ENCODE assay signal across 10 mouse cellular contexts in the genomic region with DNA sequence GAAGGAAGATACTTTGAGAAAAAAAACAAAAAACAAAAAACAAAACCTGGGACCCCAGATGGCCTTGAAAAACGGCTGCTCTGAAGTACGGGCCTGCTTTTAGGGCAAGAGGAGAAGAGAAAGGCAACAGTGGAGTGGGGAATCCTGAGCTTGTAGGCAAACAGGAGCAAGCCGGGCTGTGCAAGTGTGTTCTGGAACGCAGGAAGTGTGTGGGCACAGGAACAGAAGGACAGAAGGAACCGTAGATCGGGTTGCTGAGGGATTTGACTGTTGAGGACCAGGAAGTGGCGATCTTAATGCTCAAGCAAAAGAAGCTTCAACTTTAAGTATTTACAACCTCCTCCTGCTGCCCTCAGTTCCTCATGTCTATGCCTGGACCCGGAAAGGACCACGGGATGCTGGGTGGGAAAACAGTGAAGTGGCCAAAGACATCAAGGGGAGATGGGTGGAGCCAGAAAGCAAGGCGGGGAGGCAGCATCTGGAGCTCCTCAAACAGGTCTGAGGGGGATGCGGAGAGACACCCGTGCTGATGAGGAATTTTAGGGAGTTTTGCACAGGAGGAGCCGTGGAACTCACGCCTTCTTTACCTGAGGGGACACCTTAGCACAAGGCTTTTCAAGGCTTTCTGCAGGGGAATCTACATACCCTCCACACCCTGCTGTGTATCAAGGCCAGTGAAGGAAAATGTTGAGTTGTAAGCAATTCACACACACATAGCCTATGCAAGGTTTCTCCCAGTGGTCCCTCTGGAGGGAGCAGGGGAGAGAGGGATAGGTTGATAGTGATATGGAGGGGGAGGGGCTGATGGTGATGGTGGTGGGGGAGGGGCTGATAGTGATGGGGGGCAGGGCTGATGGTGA. TPM values are rescaled to one million over a fixed set of nuclear protein-coding genes. Genes with fewer than 3 reads are reported as not detected.
A peak's percentile ranks its signal among the peaks of the same experiment; 100 is the strongest.
DNase-seq lines count a peak whose midpoint lies in the region; ATAC-seq lines count a peak whose summit lies in the region.
"Had no signal": no experiment of that assay in that cellular context is flagged by ENCODE, and none has a peak within 500 bp of the region (broad histone marks: within the 10 kb centered on the region; RNA-seq: fewer than 3 reads in every experiment).

No protein-coding gene starts in this region.

- no peak overlapping the region for H3K27ac ChIP-seq in heart, embryonic 11.5 days (ENCODE audit: low read depth, low read length)
- no peak overlapping the region for H3K27ac ChIP-seq in hindbrain, embryonic 11.5 days (ENCODE audit: low read depth, low read length)
- H3K27ac ChIP-seq: midbrain, embryonic 12.5 days had no signal

- no peaks in the 10 kb centered on the region for H3K9me3 ChIP-seq in heart, embryonic 11.5 days (replicated peaks; ENCODE audit: control insufficient read depth, low read length)
- H3K9me3 ChIP-seq in hindbrain, embryonic 11.5 days (ENCODE audit: control insufficient read depth, low read length): no peaks in the 10 kb centered on the region
- H3K9me3 ChIP-seq: midbrain, embryonic 12.5 days had no signal

- H3K36me3 ChIP-seq in heart, embryonic 11.5 days (ENCODE audit: control insufficient read depth, insufficient read depth, low read length): no peaks in the 10 kb centered on the region
- H3K36me3 ChIP-seq in hindbrain, embryonic 11.5 days (ENCODE audit: control insufficient read depth, insufficient read depth, low read length): no peaks in the 10 kb centered on the region
- H3K36me3 ChIP-seq: midbrain, embryonic 12.5 days had no signal

- H3K4me1 ChIP-seq in heart, embryonic 11.5 days (ENCODE audit: control insufficient read depth, insufficient read depth, low read length): peaks cover 22% of the 10 kb centered on the region
- no peaks in the 10 kb centered on the region for H3K4me1 ChIP-seq in hindbrain, embryonic 11.5 days (replicated peaks; ENCODE audit: control insufficient read depth, insufficient read depth, low read length)
- H3K4me1 ChIP-seq: midbrain, embryonic 12.5 days had no signal

- WGBS in heart, embryonic 11.5 days (ENCODE audit: insufficient replicate concordance): 24% methylated on average over 14 of the region's 14 CpGs
- 46% methylated on average over 14 of the region's 14 CpGs for WGBS in hindbrain, embryonic 11.5 days

- ATAC-seq in heart, embryonic 11.5 days (replicated peaks; ENCODE audit: insufficient number of reproducible peaks, low FRiP score, low TSS enrichment): no peak; the same call in 1 of the 2 replicates
- ATAC-seq in hindbrain, embryonic 11.5 days (ENCODE audit: low FRiP score): no peak

- H3K9ac ChIP-seq in heart, embryonic 11.5 days (ENCODE audit: low read depth, low read length): 0 out of 2 replicates have a peak overlapping the region, but pooled peaks have one; percentile 34
- H3K9ac ChIP-seq in hindbrain, embryonic 11.5 days (ENCODE audit: low read depth, low read length): no peak overlapping the region
- H3K9ac ChIP-seq: midbrain, embryonic 12.5 days had no signal

- peak; percentile 27 for DNase-seq in ovary, postnatal 36 days (ENCODE audit: low spot score)
- no peak for DNase-seq in ovary, postnatal 10 days (ENCODE audit: low spot score)
- DNase-seq in kidney, postnatal 4 days: peak; percentile 46 to 67
- peak; percentile 47 for DNase-seq in testis, postnatal 10 days (ENCODE audit: low spot score)
- DNase-seq in hindbrain, embryonic 11.5 days (ENCODE audit: low spot score): no peak
- DNase-seq in adrenal gland, postnatal 4 days (ENCODE audit: low spot score in 2 of 2): no peak
- DNase-seq: cerebellum, adult 11 months; thymus, postnatal 25 days had no signal

- no peaks in the 10 kb centered on the region for H3K27me3 ChIP-seq in heart, embryonic 11.5 days (ENCODE audit: control insufficient read depth, insufficient read depth, low read length)
- no peaks in the 10 kb centered on the region for H3K27me3 ChIP-seq in hindbrain, embryonic 11.5 days (ENCODE audit: control insufficient read depth, insufficient read depth, low read length)

- H3K4me2 ChIP-seq in heart, embryonic 11.5 days: peak overlapping the region; percentile 19; the same call in 1 of the 2 replicates
- H3K4me2 ChIP-seq in hindbrain, embryonic 11.5 days (replicated peaks; ENCODE audit: low read depth, low read length): no peak overlapping the region
- H3K4me2 ChIP-seq: midbrain, embryonic 12.5 days had no signal

- H3K4me3 ChIP-seq in heart, embryonic 11.5 days (ENCODE audit: low read depth, low read length): no peak overlapping the region
- no peak overlapping the region for H3K4me3 ChIP-seq in hindbrain, embryonic 11.5 days (ENCODE audit: low read depth, low read length)
- H3K4me3 ChIP-seq: midbrain, embryonic 12.5 days had no signal

RNA-seq across cellular contexts. Expression of a gene that starts 11.2 kb away (rescaled TPM):
- polyA plus RNA-seq in heart, embryonic 11.5 days (2014; fragmentation: Nextera tagmentation; extraction: Ambion mirVana): 19.9 and 31.3 TPM in 2 replicates
- polyA plus RNA-seq in hindbrain, embryonic 11.5 days (2014; fragmentation: Nextera tagmentation; extraction: Ambion mirVana): 3.5 and 4.0 TPM in 2 replicates
- total RNA-seq in adrenal gland, postnatal 4 days (2021): 1 to 10 TPM; 6.5 to 6.9 TPM

RNA-seq across cellular contexts. Expression of a gene that starts 40.9 kb away (rescaled TPM):
- 2.2 TPM in 2 replicates for polyA plus RNA-seq in heart, embryonic 11.5 days (2014; fragmentation: Nextera tagmentation; extraction: Ambion mirVana)
- polyA plus RNA-seq in hindbrain, embryonic 11.5 days (2014; fragmentation: Nextera tagmentation; extraction: Ambion mirVana): 0.88 and 1.5 TPM in 2 replicates
- under 1 TPM; 0.14 to 0.17 TPM for total RNA-seq in adrenal gland, postnatal 4 days (2021)

RNA-seq across cellular contexts. Expression of a gene that starts 41.1 kb away (rescaled TPM):
- polyA plus RNA-seq in heart, embryonic 11.5 days (2014; fragmentation: Nextera tagmentation; extraction: Ambion mirVana): 8.0 and 10.0 TPM in 2 replicates
- polyA plus RNA-seq in hindbrain, embryonic 11.5 days (2014; fragmentation: Nextera tagmentation; extraction: Ambion mirVana): 4.7 and 5.7 TPM in 2 replicates
- total RNA-seq in adrenal gland, postnatal 4 days (2021): 10 to 100 TPM; 11.9 TPM

Comparison
In these comparisons a context has a peak if more than half of its experiments do, and no peak if none do; other contexts are left out.
1. DNase-seq: peak in ovary, postnatal 36 days (single experiment), kidney, postnatal 4 days (2 of 2) and testis, postnatal 10 days (single experiment); none in ovary, postnatal 10 days (single experiment), hindbrain, embryonic 11.5 days (single experiment) and adrenal gland, postnatal 4 days (0 of 2).